In genomic region chr14:117958389-117958788, GRCm38 (mm10) we compare ENCODE assay signal across 16 mouse cellular contexts.
DNase-seq lines count a peak whose midpoint lies in the region; ATAC-seq lines count a peak whose summit lies in the region.
"Had no signal": no experiment of that assay in that cellular context is flagged by ENCODE, and none has a peak within 500 bp of the region (broad histone marks: within the 10 kb centered on the region; RNA-seq: fewer than 3 reads in every experiment).

No protein-coding gene starts in this region.

- no peaks in the 10 kb centered on the region for H3K9me3 ChIP-seq in forebrain, embryonic 13.5 days (replicated peaks)
- no peaks in the 10 kb centered on the region for H3K9me3 ChIP-seq in forebrain, embryonic 11.5 days (ENCODE audit: control insufficient read depth, low read length)
- H3K9me3 ChIP-seq: embryonic facial prominence, embryonic 13.5 days; liver, embryonic 15.5 days; midbrain, embryonic 10.5 days had no signal

- H3K9ac ChIP-seq in forebrain, embryonic 13.5 days, result no peak overlapping the region
- no peak overlapping the region for H3K9ac ChIP-seq in forebrain, embryonic 11.5 days (ENCODE audit: low read length)
- H3K9ac ChIP-seq: embryonic facial prominence, embryonic 13.5 days; liver, embryonic 15.5 days had no signal

- WGBS in forebrain, embryonic 13.5 days, result 89% methylated on average over 11 of the region's 11 CpGs
- WGBS in forebrain, embryonic 11.5 days, result 89% methylated on average over 11 of the region's 11 CpGs

- no peak overlapping the region for H3K27ac ChIP-seq in forebrain, embryonic 13.5 days
- no peak overlapping the region for H3K27ac ChIP-seq in forebrain, embryonic 11.5 days (ENCODE audit: low read depth, low read length)
- H3K27ac ChIP-seq: embryonic facial prominence, embryonic 13.5 days; liver, embryonic 15.5 days; midbrain, embryonic 10.5 days had no signal

- H3K36me3 ChIP-seq in forebrain, embryonic 13.5 days (ENCODE audit: poor library complexity, severe bottlenecking), result no peaks in the 10 kb centered on the region
- H3K36me3 ChIP-seq in forebrain, embryonic 11.5 days (ENCODE audit: control insufficient read depth, insufficient read depth, low read length), result no peaks in the 10 kb centered on the region
- H3K36me3 ChIP-seq: embryonic facial prominence, embryonic 13.5 days; liver, embryonic 15.5 days; midbrain, embryonic 10.5 days had no signal

- no peaks in the 10 kb centered on the region for H3K27me3 ChIP-seq in forebrain, embryonic 13.5 days
- H3K27me3 ChIP-seq in forebrain, embryonic 11.5 days (ENCODE audit: control insufficient read depth, insufficient read depth, low read length), result no peaks in the 10 kb centered on the region
- H3K27me3 ChIP-seq: embryonic facial prominence, embryonic 13.5 days; liver, embryonic 15.5 days; Patski had no signal

- peak; percentile 25; the same call in 1 of the 2 replicates for ATAC-seq in forebrain, embryonic 13.5 days
- ATAC-seq in forebrain, embryonic 11.5 days (replicated peaks; ENCODE audit: low FRiP score), result no peak
- no peak for ATAC-seq in granulocyte monocyte progenitor cell, adult 5-6 weeks (replicated peaks; ENCODE audit: poor library complexity, severe bottlenecking)
- ATAC-seq: Patski had no signal

- no peak for DNase-seq in forebrain, embryonic 11.5 days (ENCODE audit: low spot score)
- DNase-seq in frontal cortex, adult 2 months (ENCODE audit: extremely low spot score in 1 of 2, low spot score in 1 of 2), result peak; percentile 89 to 90
- DNase-seq in left cerebral cortex, adult 18-20 months (ENCODE audit: low spot score in 2 of 2), result peak; percentile 67 to 86
- peak; percentile 50 for DNase-seq in right cerebral cortex, postnatal 14 days
- DNase-seq in gastrocnemius, adult 8-10 months (ENCODE audit: low spot score in 2 of 2), result no peak
- DNase-seq in yolk sac, embryonic 10.5 days (ENCODE audit: low spot score), result no peak
- DNase-seq: cerebellum, postnatal 36 days; heart, postnatal 36 days; thymus, postnatal 4 days had no signal

- no peak overlapping the region for H3K4me3 ChIP-seq in forebrain, embryonic 13.5 days
- no peak overlapping the region for H3K4me3 ChIP-seq in forebrain, embryonic 11.5 days (ENCODE audit: low read depth, low read length)
- H3K4me3 ChIP-seq: embryonic facial prominence, embryonic 13.5 days; liver, embryonic 15.5 days; midbrain, embryonic 10.5 days had no signal

- H3K4me1 ChIP-seq in forebrain, embryonic 13.5 days, result peaks cover 8% of the 10 kb centered on the region
- no peaks in the 10 kb centered on the region for H3K4me1 ChIP-seq in forebrain, embryonic 11.5 days (replicated peaks; ENCODE audit: control insufficient read depth, insufficient read depth, low read length)
- H3K4me1 ChIP-seq: embryonic facial prominence, embryonic 13.5 days; liver, embryonic 15.5 days; midbrain, embryonic 10.5 days had no signal

- no peak overlapping the region for H3K4me2 ChIP-seq in forebrain, embryonic 13.5 days
- H3K4me2 ChIP-seq in forebrain, embryonic 11.5 days (ENCODE audit: low read depth, low read length, severe bottlenecking), result no peak overlapping the region
- H3K4me2 ChIP-seq: embryonic facial prominence, embryonic 13.5 days; heart, embryonic 11.5 days; liver, embryonic 15.5 days had no signal

Comparison
In these comparisons a context has a peak if more than half of its experiments do, and no peak if none do; other contexts are left out.
1. DNase-seq: peak in frontal cortex, adult 2 months (2 of 2), left cerebral cortex, adult 18-20 months (2 of 2) and right cerebral cortex, postnatal 14 days (single experiment); none in forebrain, embryonic 11.5 days (single experiment), gastrocnemius, adult 8-10 months (0 of 2) and yolk sac, embryonic 10.5 days (single experiment).